Mouse (Mus musculus): ENCODE data around the gene Kcnip2.

DNA sequence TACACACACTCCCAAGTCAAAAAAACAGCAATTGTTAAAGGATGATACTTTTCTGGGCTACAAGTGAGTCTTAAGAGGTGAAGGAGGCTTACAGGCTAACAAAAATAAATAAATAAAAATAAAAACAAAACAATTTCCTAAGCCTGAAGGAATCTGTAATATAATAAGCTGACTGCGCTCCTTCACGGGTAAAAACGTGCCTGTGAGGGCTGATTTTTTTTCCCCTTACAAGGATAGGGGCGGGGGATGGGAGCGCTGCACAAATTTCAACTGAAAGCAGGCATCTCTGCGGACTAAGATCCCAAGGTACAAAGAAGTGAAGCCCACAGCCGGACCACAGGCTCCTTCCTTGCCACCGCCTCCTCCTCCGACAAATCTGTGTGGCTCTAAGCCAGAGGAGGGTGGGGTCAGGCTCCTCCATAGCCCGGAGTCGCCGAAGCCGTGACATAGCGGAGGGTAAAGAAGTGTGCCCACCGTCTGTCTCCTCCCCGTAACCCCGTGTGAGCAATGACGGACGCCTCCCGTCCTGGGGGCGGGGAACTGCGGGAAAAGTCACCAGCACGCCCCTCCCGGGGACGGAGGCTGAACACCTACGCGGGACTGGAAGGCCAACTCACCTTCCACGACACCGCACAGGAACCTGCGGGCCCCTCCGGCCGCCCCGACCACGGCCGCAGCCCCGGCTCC lies 33.4 kb downstream of the Kcnip2 start:
- TF ChIP-seq CTCF (IDR thresholded peaks at IDR 0.05; ENCODE audit: control insufficient read depth, insufficient read depth, insufficient read length) (no peak), USF1 (IDR thresholded peaks at IDR 0.05; ENCODE audit: low read depth) (no peak), MYOG (IDR thresholded peaks at IDR 0.05; ENCODE audit: control insufficient read depth, extremely low read depth, insufficient read length) (no peak), CEBPB (IDR thresholded peaks at IDR 0.05; ENCODE audit: low read depth) (no peak), MYOD1 (IDR thresholded peaks at IDR 0.05; ENCODE audit: control insufficient read depth, insufficient read length, low read depth) (no peak), FOSL1 (IDR thresholded peaks at IDR 0.05; ENCODE audit: insufficient read depth, low read length, poor library complexity, severe bottlenecking) (no peak), MAX (IDR thresholded peaks at IDR 0.05) (no peak)

Measured in C2C12 (cell line).